Mouse (Mus musculus): ENCODE data around the gene Tmem132b. TPM values are rescaled to one million over a fixed set of nuclear protein-coding genes. Genes with fewer than 3 reads are reported as not detected.

The Tmem132b gene
- total and polyA plus RNA-seq, 3 experiments = not detected

GRCm38 (mm10) chr5:125743503-125743902, 211.9 kb downstream of the Tmem132b start:
- Histone ChIP-seq H3K4me3 (replicated peaks in 1 of 3; ENCODE audit: low read depth in 2 of 3, low read length in 2 of 3, poor library complexity in 1 of 3) (no peak overlapping the region), H3K4me1 (ENCODE audit: control insufficient read depth in 1 of 2, insufficient read depth in 2 of 2) (no peaks in the 10 kb centered on the region), H3K79me2 (replicated peaks; ENCODE audit: control insufficient read depth, extremely low read depth, insufficient read depth, poor library complexity, severe bottlenecking) (no peaks in the 10 kb centered on the region), H3K9me3 (replicated peaks; ENCODE audit: low read length) (peaks cover 79% of the 10 kb centered on the region), H3K27ac (ENCODE audit: insufficient read depth, low read depth) (no peak overlapping the region), H3K4me2 (ENCODE audit: insufficient read depth, low read depth, poor library complexity, severe bottlenecking) (no peak overlapping the region), H3K27me3 (replicated peaks) (no peaks in the 10 kb centered on the region), H3K9ac (ENCODE audit: insufficient read depth, low read depth) (no peak overlapping the region), H3K36me3 (replicated peaks in 1 of 2; ENCODE audit: control insufficient read depth in 1 of 2, insufficient read depth in 1 of 2, low read length in 1 of 2) (no peaks in the 10 kb centered on the region)
- DNase-seq (ENCODE audit: extremely low read depth) = no peak
- in situ Hi-C loops (cut with MboI; ENCODE audit: low pct_ligation_motif_present, low pct_unique_long_range_greater_than_20kb, low sequenced_read_pairs) = no loop called here
- no peak for TF ChIP-seq HCFC1 (IDR thresholded peaks at IDR 0.05; ENCODE audit: low read depth, low read length)
- TF ChIP-seq CTCF (conservative IDR thresholded peaks at IDR 0.05 in 1 of 2, IDR thresholded peaks at IDR 0.05 in 1 of 2; ENCODE audit: low read depth in 2 of 2, low read length in 2 of 2) = no peak
- TF ChIP-seq MAX (IDR thresholded peaks at IDR 0.05; ENCODE audit: low read length) = no peak
- no peak for TF ChIP-seq NELFE (IDR thresholded peaks at IDR 0.05; ENCODE audit: low read depth, low read length)
- TF ChIP-seq UBTF (IDR thresholded peaks at IDR 0.05; ENCODE audit: low read depth, low read length) = no peak
- no peak for TF ChIP-seq USF2 (conservative IDR thresholded peaks at IDR 0.05; ENCODE audit: low read depth, low read length)
- no peak for TF ChIP-seq POLR2AphosphoS2 (IDR thresholded peaks at IDR 0.05; ENCODE audit: low read depth, low read length)
- dilution Hi-C loops (cut with MboI; ENCODE audit: extremely low pct_ligation_motif_present, extremely low pct_unique_long_range_greater_than_20kb, low sequenced_read_pairs) = no loop called here

- Histone ChIP-seq H3K9me3 (replicated peaks; ENCODE audit: low read length) (peaks cover 78% of the 10 kb centered on the region), H3K4me2 (ENCODE audit: insufficient read depth, low read depth, poor library complexity, severe bottlenecking) (no peak overlapping the region), H3K4me1 (ENCODE audit: control insufficient read depth in 1 of 2, insufficient read depth in 2 of 2) (no peaks in the 10 kb centered on the region), H3K4me3 (replicated peaks in 1 of 3; ENCODE audit: low read depth in 2 of 3, low read length in 2 of 3, poor library complexity in 1 of 3) (no peak overlapping the region), H3K27me3 (replicated peaks) (no peaks in the 10 kb centered on the region), H3K27ac (ENCODE audit: insufficient read depth, low read depth) (no peak overlapping the region), H3K36me3 (replicated peaks in 1 of 2; ENCODE audit: control insufficient read depth in 1 of 2, insufficient read depth in 1 of 2, low read length in 1 of 2) (no peaks in the 10 kb centered on the region), H3K9ac (ENCODE audit: insufficient read depth, low read depth) (no peak overlapping the region), H3K79me2 (replicated peaks; ENCODE audit: control insufficient read depth, extremely low read depth, insufficient read depth, poor library complexity, severe bottlenecking) (no peaks in the 10 kb centered on the region)
- in situ Hi-C loops (cut with MboI; ENCODE audit: low pct_ligation_motif_present, low pct_unique_long_range_greater_than_20kb, low sequenced_read_pairs) (no loop called here), dilution Hi-C loops (cut with MboI; ENCODE audit: extremely low pct_ligation_motif_present, extremely low pct_unique_long_range_greater_than_20kb, low sequenced_read_pairs) (no loop called here)
- TF ChIP-seq POLR2A (IDR thresholded peaks at IDR 0.05; ENCODE audit: low read depth, low read length) (no peak), RCOR1 (conservative IDR thresholded peaks at IDR 0.05; ENCODE audit: low read depth, low read length) (no peak), CHD1 (IDR thresholded peaks at IDR 0.05; ENCODE audit: low read depth, low read length) (no peak), GABPA (IDR thresholded peaks at IDR 0.05; ENCODE audit: insufficient replicate concordance, low read depth, low read length) (no peak), PAX5 (IDR thresholded peaks at IDR 0.05; ENCODE audit: low read length) (no peak), NRF1 (IDR thresholded peaks at IDR 0.05; ENCODE audit: low read depth, low read length) (no peak), MAFK (IDR thresholded peaks at IDR 0.05; ENCODE audit: insufficient replicate concordance, low read length) (no peak), MYC (IDR thresholded peaks at IDR 0.05; ENCODE audit: low read depth, low read length) (no peak), SIN3A (IDR thresholded peaks at IDR 0.05; ENCODE audit: low read length) (no peak), POLR2AphosphoS2 (IDR thresholded peaks at IDR 0.05; ENCODE audit: low read depth, low read length) (no peak), RAD21 (IDR thresholded peaks at IDR 0.05; ENCODE audit: low read depth, low read length) (no peak), MXI1 (IDR thresholded peaks at IDR 0.05; ENCODE audit: low read depth, low read length) (no peak)
- DNase-seq (ENCODE audit: extremely low read depth) = no peak
These were observed 214.2 kb downstream of the Tmem132b start for GRCm38 (mm10) chr5:125745727-125746126.
